Mouse (Mus musculus) induced T-regulatory cell, adult 2 months (primary cell): ENCODE results near the gene Ubn1.
A peak's percentile ranks its signal among the peaks of the same experiment; 100 is the strongest.

Experiments
- DNase-seq: peaks from one replicate; pipeline ENCODE4 v3.0.0-alpha.2; 2012; ENCODE audit warnings: low read depth

Ubn1 gene

GRCm38 (mm10) chr16:5071974-5072373, 22.1 kb downstream of the Ubn1 start:
- DNase-seq, result no peak

- no peak for DNase-seq
Measured at GRCm38 (mm10) chr16:5074341-5074740, 24.5 kb downstream of the Ubn1 start.

DNA sequence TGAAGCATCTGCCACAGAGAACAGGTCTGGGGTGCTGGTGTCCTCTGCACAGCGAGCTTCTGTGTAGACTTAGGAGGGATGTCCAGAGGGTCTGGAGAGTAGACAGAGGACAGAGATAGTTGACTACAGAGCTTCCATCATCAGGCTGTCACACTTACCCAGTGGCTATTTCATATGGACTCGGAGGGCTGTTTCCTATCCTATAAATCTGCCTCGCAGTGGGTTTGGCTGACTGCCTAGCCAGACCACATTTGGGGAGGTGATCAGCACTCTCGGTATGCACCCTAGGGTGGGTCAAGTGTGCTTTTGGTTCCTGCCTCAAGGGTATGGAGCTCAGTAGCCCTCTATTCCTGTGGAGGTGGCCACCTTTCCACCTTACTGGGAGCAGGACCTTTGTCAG, 35.3 kb downstream of the Ubn1 start:
- no peak for DNase-seq

DNA sequence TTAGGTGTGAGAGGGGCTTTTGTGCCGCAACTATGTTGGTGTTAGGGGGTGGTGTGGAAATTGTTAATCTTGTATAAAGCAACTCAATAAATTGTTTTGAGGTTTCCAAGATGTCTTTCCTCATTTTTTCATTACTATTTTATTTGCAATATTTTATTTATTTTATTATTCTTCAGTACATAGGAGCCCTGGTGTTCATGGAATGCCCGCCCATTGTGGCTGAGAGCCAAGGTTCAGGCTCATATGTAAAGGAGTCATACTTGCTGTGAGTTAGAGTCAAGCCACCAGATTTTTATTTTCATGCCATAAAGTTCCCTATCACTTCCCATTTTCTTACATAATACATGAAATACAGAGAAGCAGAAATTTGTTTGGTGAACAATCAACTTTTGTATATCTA, 36.3 kb downstream of the Ubn1 start:
- no peak for DNase-seq

- no peak for DNase-seq
Measured at GRCm38 (mm10) chr16:5089021-5089420, 39.2 kb downstream of the Ubn1 start.

GRCm38 (mm10) chr16:5093285-5093684, 43.4 kb downstream of the Ubn1 start:
- no peak for DNase-seq

GRCm38 (mm10) chr16:5096504-5096903, 46.6 kb downstream of the Ubn1 start:
- no peak for DNase-seq

DNA sequence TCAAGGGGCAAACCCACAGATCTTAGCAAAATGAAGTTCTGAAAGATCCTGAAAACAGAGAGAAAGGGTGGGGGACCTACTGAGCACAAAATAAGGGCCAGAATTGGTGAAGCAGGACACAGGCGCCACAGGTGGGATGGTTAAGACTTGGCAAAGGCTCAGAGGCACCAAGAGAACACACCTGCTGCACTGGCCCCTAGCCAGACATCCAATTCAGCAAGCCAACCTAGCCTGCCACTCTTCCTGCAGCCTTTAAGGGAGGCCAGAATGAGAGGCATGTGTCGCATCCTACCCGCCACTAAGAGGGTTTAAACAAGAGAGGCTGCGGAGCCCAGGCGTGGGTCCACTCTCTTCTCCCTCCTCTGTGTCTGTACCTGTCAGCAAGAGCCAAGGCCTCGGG, 51.1 kb downstream of the Ubn1 start:
- DNase-seq, result no peak

- DNase-seq, result no peak
Measured at GRCm38 (mm10) chr16:5109877-5110276, 60.0 kb downstream of the Ubn1 start.

- DNase-seq, result no peak
Measured at GRCm38 (mm10) chr16:5111021-5111420, 61.2 kb downstream of the Ubn1 start.

- no peak for DNase-seq
Measured at GRCm38 (mm10) chr16:5113002-5113550, 63.2 kb downstream of the Ubn1 start.

- DNase-seq, result no peak
Measured at GRCm38 (mm10) chr16:5113582-5113981, 63.7 kb downstream of the Ubn1 start.

DNA sequence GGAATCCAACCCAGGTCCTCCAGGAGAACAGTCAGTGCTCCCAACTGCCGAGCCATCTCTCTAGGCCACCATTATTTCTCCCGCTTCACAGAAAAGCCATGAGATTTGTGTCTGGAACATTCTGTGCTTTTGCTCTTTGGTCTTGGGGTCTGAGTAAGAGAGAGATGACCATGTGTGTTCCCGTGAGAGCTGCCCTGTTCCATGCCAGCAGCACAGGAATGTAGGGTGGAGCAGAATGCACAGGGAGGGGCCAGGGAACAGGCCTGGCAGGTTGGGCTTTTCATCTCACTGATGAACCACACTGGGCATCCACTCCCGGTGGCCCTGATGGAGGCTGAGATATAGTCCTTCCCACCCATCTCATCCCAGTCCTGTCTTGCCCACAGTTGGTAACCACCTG, 69.5 kb downstream of the Ubn1 start:
- DNase-seq, result no peak

DNA sequence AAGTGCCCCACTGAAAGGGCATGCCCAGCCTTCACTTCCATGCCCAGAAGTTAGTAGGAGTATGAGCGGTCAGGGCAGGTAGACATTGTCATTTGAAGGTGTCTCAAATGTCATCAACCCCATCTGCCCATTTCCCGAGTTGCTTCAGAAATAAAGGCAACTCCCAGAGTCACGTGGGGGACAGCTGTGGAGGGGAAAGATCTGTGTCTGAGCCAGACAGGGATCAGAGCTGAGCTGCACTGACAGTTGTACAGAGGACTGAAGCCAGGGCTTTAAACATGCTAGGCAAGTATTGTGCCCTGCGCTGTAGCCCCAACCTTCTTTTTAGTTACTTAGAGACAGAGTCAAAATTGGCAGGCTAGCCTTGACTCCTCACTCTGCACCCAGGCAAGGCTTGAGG, 70.0 kb downstream of the Ubn1 start:
- DNase-seq, result no peak

- no peak for DNase-seq
Measured at GRCm38 (mm10) chr16:5123476-5123875, 73.6 kb downstream of the Ubn1 start.

DNA sequence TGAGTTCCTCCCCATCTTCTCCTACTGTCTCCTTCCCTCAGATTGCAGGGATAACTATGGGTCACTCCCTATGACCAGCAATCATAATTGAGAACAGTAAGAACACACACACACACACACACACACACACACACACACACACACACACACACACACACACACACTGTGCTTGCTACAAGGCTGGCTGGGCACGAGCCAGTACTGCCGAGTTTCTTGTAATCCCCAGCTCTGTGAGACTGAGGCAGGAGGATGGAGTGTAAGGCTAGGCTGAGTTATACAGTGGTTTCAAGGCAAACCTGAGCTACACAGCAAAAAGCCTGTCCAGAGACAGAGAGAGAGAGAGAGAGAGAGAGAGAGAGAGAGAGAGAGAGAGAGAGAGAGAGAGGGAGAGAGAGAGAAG, 80.3 kb downstream of the Ubn1 start:
- DNase-seq, result no peak

GRCm38 (mm10) chr16:5130766-5131165, 80.9 kb downstream of the Ubn1 start:
- no peak for DNase-seq

DNA sequence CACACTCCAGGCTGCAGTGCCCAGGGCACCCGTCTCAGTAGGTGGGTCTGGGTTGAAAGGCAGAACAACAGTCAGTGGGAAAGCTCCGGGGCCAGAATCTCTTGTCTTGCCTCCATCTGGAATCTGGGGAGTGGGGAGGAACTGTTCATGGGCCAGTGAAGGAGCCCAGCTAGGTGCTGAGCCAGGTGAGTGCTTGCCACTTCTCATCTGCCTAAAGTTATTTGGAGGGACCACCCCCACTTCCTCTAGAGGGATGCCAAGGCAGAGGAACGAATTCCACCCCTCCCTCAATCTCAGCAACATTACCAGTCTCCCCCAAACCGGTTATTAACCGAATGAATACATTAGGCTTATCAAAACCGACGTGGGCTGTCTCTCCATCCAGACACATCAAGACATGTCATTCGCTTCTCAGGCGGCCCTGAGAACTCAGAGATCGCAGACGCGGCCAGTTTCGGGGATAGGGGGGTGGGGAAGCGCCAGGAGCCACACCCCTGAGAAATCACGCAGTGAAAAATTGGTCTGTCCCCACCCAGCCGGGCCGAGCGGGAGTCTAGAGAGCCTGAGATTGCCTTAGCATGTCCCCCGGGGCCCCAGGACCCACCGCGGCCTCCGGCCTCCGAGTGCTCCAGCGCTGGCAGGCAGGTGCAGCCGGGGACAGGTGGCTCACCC, 81.5 kb downstream of the Ubn1 start:
- no peak for DNase-seq

GRCm38 (mm10) chr16:5132401-5132801, 82.5 kb downstream of the Ubn1 start, which contains the start of gene Ppl:
Gene Ppl, minus strand, starts transcription at chr16:5132421.
- DNase-seq, result peak; percentile 17

DNA sequence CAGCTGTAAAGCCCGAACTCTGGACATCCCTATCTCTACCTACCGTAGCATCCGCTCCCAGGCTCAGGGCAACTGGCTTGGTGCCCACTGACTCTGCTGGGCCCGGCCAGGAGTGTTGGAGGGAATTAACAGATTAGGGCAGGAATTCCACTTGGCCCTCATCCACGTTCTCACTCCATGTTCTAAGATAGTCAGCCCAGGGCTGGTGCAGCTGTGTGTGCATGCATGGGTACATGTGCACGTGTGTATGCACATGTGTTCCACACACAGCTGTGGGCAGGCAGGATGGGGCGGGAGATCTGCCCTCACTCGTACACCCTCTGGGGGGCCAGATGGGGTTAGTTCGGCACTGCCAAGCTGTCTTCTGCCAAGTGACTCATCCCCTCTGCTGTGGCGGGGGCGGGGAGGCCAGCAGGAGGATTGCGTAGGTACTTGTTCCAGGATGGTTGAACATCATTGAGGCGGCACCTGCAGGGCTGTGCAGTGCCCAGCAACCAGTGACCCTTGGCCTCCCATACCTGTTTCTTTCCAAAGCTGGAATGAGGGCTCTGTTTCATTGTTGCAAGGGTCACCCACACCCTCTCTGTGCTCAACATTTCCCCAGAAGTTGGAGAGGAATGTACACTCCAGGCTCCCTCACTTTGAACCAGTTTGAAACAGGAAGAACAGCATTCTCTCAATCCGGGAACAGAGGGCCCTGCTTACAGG, 84.9 kb downstream of the Ubn1 start:
- no peak for DNase-seq

GRCm38 (mm10) chr16:5135551-5136261, 85.8 kb downstream of the Ubn1 start:
- DNase-seq, result no peak
